Mouse (Mus musculus): Measurements from ENCODE around the gene Slc25a3.

DNA sequence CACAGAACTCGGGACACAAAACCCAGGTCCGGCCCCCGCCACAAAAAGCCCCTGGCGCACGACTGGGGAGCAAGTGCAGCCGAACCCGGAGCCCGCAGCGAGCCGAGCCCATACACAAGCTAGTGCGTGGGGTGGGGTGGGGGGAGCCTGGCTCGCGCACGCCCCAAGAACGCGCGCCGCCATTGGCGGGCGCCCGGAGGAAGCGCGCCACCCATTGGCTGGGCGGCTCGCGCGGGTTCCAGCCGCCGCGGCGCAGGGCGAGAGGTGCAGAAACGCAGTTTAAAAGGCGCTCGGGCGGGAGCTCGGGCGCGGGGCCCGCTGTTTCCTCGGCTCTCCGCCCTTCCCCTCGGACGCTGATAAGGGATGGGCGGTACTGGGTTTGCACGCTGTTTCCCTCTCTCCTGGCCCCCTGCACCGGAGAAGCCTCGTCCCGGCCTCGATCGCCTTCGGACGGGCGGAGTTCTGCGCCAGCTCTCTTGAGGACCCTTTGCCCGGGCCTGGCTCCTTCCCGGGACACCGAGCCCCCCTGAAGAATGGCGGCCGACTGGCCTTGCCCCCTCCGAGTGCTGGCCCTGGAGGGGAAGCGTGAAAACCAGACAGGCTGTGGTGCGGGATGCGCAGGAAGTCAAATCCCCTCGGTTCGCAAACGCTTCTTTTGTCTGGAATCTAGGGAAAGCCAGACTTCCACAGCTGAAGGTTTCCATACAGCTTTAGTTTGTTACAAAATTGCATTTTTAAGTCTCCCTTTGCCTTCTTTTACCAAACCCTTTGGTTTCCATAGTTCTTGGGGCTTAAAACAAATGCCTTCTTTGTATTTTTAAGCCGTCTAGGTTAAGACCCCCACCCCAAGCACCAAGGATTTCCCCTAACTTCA, 47.8 kb upstream of the Slc25a3 start:
- TF ChIP-seq POLR2A (IDR thresholded peaks at IDR 0.05; ENCODE audit: control insufficient read depth, extremely low read depth, insufficient read depth, low read length, poor library complexity) (peak; percentile 98), CTCF (IDR thresholded peaks at IDR 0.05; ENCODE audit: borderline replicate concordance, control insufficient read depth, extremely low read depth, insufficient read depth, low read length, poor library complexity) (no peak)

Measured in thymus, adult 2 months (tissue).